Mouse (Mus musculus) forebrain, embryonic 13.5 days (tissue): Measurements from ENCODE around the gene Pramel7. TPM values are rescaled to one million over a fixed set of nuclear protein-coding genes. Genes with fewer than 3 reads are reported as not detected.

Experiments used
- ATAC-seq: fragments of 200-750 bp; cut with Nextera tagmentation; 2 replicates; pipeline ENCODE4 v1.8.0; 2017
- H3K27ac ChIP-seq: fragments of 300-500 bp; sonication (generic); 2 replicates; pipeline ENCODE4 v1.5.1; 2015; ENCODE audit warnings: inconsistent platforms, mild to moderate bottlenecking, moderate library complexity
- H3K27me3 ChIP-seq: fragments of 300-500 bp; sonication (generic); 2 replicates; pipeline ENCODE4 v1.6.1; 2015; ENCODE audit warnings: mild to moderate bottlenecking, inconsistent platforms
- H3K36me3 ChIP-seq: fragments of 300-500 bp; sonication (generic); 2 replicates; pipeline ENCODE4 v1.6.1; 2015; ENCODE audit warnings: mild to moderate bottlenecking, inconsistent platforms; ENCODE audit not compliant: poor library complexity, severe bottlenecking
- H3K4me1 ChIP-seq: fragments of 300-500 bp; sonication (generic); 2 replicates; pipeline ENCODE4 v1.6.1; 2015; ENCODE audit warnings: inconsistent platforms
- H3K4me2 ChIP-seq: fragments of 300-500 bp; sonication (generic); 2 replicates; pipeline ENCODE4 v1.6.1; 2015; ENCODE audit warnings: inconsistent platforms, mild to moderate bottlenecking, moderate library complexity
- H3K4me3 ChIP-seq: fragments of 300-500 bp; sonication (generic); 2 replicates; pipeline ENCODE4 v1.5.1; 2015; ENCODE audit warnings: mild to moderate bottlenecking, inconsistent platforms
- H3K9ac ChIP-seq: fragments of 300-500 bp; sonication (generic); 2 replicates; pipeline ENCODE4 v1.6.1; 2015; ENCODE audit warnings: mild to moderate bottlenecking, inconsistent platforms
- H3K9me3 ChIP-seq: fragments of 300-500 bp; sonication (generic); replicated peaks from 2 replicates; pipeline ENCODE4 v1.6.1; 2016; ENCODE audit warnings: inconsistent platforms
- WGBS: fragments of 180-500 bp; shearing (Covaris S2); methylation state at CpG from one replicate; pipeline ENCODE4 v1.1.7; 2015; 5-methylcytosine and 5-hydroxymethylcytosine counted together
- polyA plus RNA-seq: library from polyadenylated mRNA; unstranded; fragments of >200 nt; fragmentation: Nextera tagmentation; extraction: Ambion mirVana; gene quantifications from 2 replicates; pipeline ENCODE4 v1.2.1, GENCODE M21; 2015

Gene Pramel7
- polyA plus RNA-seq, 1 experiment from 2014 or later, result not detected

- Histone ChIP-seq H3K36me3 (no peaks in the 10 kb centered on the region), H3K9me3 (no peaks in the 10 kb centered on the region), H3K4me3 (no peak overlapping the region), H3K27ac (no peak overlapping the region), H3K4me2 (no peak overlapping the region), H3K9ac (no peak overlapping the region), H3K27me3 (no peaks in the 10 kb centered on the region), H3K4me1 (no peaks in the 10 kb centered on the region)
- no peak for ATAC-seq
These were observed 16.7 kb downstream of the Pramel7 start for GRCm38 (mm10) chr2:87480207-87480606.

- Histone ChIP-seq H3K4me1 (no peaks in the 10 kb centered on the region), H3K9me3 (no peaks in the 10 kb centered on the region), H3K27me3 (no peaks in the 10 kb centered on the region), H3K36me3 (no peaks in the 10 kb centered on the region), H3K27ac (no peak overlapping the region), H3K4me3 (no peak overlapping the region), H3K4me2 (no peak overlapping the region), H3K9ac (no peak overlapping the region)
- WGBS, result 85% methylated on average over 4 of the region's 4 CpGs
- ATAC-seq, result no peak
These were observed 35.1 kb downstream of the Pramel7 start for GRCm38 (mm10) chr2:87461769-87462168.

- no peaks in the 10 kb centered on the region for H3K4me1 ChIP-seq
- no peaks in the 10 kb centered on the region for H3K9me3 ChIP-seq
- no peak within 1 kb of the TSS for H3K9ac ChIP-seq
- H3K36me3 ChIP-seq, result no peaks in the 10 kb centered on the region
- ATAC-seq, result no peak
- H3K4me3 ChIP-seq, result no peak within 1 kb of the TSS
- no peak within 1 kb of the TSS for H3K4me2 ChIP-seq
- H3K27me3 ChIP-seq, result no peaks in the 10 kb centered on the region
- no peak within 1 kb of the TSS for H3K27ac ChIP-seq
These were observed 43.2 kb downstream of the Pramel7 start, which contains the start of gene Olfr1126 for GRCm38 (mm10) chr2:87453662-87454061. Olfr1126 (plus strand) TSS chr2:87453962.

Other genes starting within 250 kb of the Pramel7 start
- not detected in 2 replicates for gene Olfr1115, start 249.1 kb downstream of the Pramel7 start, polyA plus RNA-seq
- not detected in 2 replicates for gene Olfr1116, start 229.6 kb downstream of the Pramel7 start, polyA plus RNA-seq
- not detected in 2 replicates for gene Olfr1118, start 189.5 kb downstream of the Pramel7 start, polyA plus RNA-seq
- not detected in 2 replicates for gene Olfr1120, start 142.3 kb downstream of the Pramel7 start, polyA plus RNA-seq
- not detected in 2 replicates for gene Olfr1121, start 127.2 kb downstream of the Pramel7 start, polyA plus RNA-seq
- not detected in 2 replicates for gene Olfr1122, start 111.2 kb downstream of the Pramel7 start, polyA plus RNA-seq
- not detected in 2 replicates for gene Olfr1123, start 80.5 kb downstream of the Pramel7 start, polyA plus RNA-seq
- gene Olfr1124, start 66.8 kb downstream of the Pramel7 start, polyA plus RNA-seq, result 0.13 and 0.14 TPM in 2 replicates
- gene Olfr1126, start 43.1 kb downstream of the Pramel7 start, polyA plus RNA-seq, result not detected in 2 replicates
- not detected in 2 replicates for gene Pramel6, start 9.5 kb upstream of the Pramel7 start, polyA plus RNA-seq
- not detected in 2 replicates for gene Olfr153, start 34.7 kb upstream of the Pramel7 start, polyA plus RNA-seq
- gene Olfr1128, start 48.4 kb upstream of the Pramel7 start, polyA plus RNA-seq, result not detected in 2 replicates
- gene Olfr1129, start 76.8 kb upstream of the Pramel7 start, polyA plus RNA-seq, result not detected in 2 replicates
- gene Olfr1130, start 109.1 kb upstream of the Pramel7 start, polyA plus RNA-seq, result not detected in 2 replicates
- not detected in 2 replicates for gene Olfr1131, start 130.0 kb upstream of the Pramel7 start, polyA plus RNA-seq
- not detected in 2 replicates for gene Olfr1132, start 140.4 kb upstream of the Pramel7 start, polyA plus RNA-seq
- gene Olfr1133, start 150.3 kb upstream of the Pramel7 start, polyA plus RNA-seq, result not detected in 2 replicates
- gene Olfr1134, start 161.4 kb upstream of the Pramel7 start, polyA plus RNA-seq, result not detected in 2 replicates
- not detected in 2 replicates for gene Olfr1135, start 176.6 kb upstream of the Pramel7 start, polyA plus RNA-seq
- gene Olfr1136, start 196.9 kb upstream of the Pramel7 start, polyA plus RNA-seq, result not detected in 2 replicates
- gene Olfr1137, start 216.1 kb upstream of the Pramel7 start, polyA plus RNA-seq, result not detected in 2 replicates
- not detected in 2 replicates for gene Olfr1138, start 242.9 kb upstream of the Pramel7 start, polyA plus RNA-seq
- gene Olfr1140, start 246.7 kb upstream of the Pramel7 start, polyA plus RNA-seq, result not detected in 2 replicates